Mouse (Mus musculus): Measurements from ENCODE around the gene Ptp4a2. TPM values are rescaled to one million over a fixed set of nuclear protein-coding genes. Genes with fewer than 3 reads are reported as not detected.
"Not testable (repeated sequence)": the region's sequence is repeated elsewhere in the genome, so short reads cannot be mapped to it uniquely, and the experiment has no call there.

The Ptp4a2 gene
- total RNA-seq, 2 experiments from 2014 or later = 556 to 584 TPM

DNA sequence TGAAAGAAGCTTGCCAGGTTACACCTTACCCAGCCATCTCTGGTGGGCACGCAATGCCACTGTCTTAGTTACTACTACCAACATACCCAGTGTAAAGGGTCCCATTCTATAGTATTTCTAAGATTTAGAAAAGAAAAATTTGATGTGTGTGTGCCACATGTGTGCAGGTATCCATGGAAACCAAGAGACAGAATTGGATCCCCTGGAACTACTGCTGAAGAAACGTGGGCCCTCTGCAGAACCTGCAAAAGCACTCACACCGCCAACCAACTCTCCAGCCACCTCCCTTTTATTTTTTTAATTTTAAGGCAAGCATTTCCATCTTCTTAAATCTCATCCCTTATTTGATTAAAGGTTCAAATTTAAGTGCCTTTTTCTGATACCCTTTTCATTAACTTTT, 40.8 kb downstream of the Ptp4a2 start:
- DNase-seq = no peak

GRCm38 (mm10) chr4:129853053-129853452, 42.0 kb downstream of the Ptp4a2 start:
- no peak for DNase-seq

DNA sequence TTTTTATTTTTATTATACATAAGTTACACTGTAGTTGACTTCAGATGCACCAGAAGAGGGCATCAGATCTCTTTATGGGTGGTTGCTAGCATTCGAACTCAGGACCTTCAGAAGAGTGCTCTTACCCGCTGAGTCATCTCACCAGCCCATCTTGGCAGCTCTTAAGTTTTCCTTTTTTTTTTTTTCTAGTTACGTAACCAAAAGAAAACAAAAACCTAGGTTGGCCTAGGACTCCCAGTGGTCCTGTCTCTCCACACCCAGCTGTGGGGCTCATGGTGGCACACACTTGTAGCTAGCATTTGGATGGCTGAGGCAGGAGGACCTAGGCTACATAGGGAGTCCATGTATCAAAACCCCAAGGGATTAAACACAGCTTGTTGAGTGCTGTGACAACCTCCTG, 43.0 kb downstream of the Ptp4a2 start:
- DNase-seq = no peak

DNA sequence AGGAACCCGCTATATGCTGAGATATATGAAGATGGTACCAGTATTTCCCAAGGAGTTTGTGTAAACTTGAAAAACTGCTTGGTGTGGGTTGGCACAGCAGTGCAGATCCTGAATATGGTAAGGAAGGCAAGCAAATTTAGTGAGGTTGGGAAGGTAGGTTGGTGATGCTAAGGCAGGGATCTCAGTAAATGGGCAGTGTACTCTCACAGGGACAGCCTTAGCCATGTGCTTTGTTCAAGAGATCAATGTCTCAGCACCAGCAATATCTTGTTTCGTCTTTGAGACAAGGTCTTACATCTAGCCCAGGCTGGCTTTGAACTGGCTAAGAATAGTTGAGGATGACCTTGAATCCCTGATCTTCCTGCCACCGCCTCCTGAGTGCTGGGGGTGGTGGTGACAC, 43.6 kb downstream of the Ptp4a2 start:
- no peak for DNase-seq

DNA sequence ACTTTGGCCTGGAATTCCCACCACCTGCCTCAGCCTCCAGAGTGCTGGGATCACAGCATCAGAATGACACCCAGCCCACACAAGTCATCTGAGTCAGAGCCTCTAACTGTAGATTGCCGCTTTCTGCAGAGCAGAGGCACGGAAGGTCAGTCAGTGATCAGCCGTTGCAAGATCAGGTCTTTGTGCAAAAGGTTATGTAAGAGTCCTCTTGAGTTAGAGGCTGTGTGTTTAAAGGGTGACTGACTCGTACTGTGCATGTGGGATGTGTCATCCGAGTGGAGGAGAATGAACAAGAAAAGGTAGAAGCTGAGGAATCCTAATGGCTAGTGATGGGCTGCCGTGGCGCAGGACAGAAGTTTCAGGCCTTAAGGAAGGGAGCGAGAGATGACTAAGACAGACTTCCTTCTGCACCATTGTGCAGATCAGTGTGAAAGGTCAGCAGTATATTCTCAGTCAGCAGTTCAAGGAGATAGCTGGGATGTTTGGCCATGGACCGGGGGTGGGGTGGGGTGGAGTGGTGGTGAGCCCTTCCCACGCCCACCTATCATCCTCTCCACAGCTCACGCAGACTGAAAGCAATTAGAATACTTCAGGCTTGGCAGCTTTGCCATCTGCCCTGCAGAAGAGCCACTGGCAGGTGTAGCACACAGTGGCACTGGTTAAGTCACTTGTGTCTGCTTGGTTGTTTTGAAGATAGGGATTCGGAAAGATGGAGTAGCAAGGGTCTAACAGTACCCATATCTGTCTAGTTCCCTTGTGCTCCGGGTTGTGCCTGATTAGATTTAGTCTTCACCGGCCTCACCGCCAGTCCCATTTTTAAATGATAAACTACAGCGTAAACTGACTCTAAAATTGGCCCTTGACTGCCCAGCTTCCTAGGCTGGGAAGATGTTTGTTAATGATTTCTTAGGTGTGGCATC, 44.3 kb downstream of the Ptp4a2 start:
- no peak for DNase-seq

DNA sequence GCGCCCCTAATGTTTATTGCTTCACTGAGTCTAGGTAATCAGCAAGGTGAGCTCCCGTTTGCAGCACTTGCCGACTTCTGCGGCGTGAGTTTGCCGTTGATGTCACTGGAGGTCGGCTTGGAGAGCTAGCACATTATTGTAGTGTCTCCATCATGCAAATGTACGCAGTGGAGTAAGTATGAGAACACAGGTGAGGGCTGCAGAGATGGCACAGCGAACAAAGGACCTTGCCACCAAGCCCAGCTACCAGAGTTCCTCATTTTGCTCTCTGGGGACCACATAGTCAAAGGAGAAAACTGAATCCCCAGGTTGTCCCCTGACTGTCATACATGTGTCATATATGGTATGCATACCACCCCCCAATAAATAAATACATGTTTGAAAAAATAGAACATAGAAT, 49.4 kb downstream of the Ptp4a2 start:
- DNase-seq = no peak

- no peak for DNase-seq
Observed at GRCm38 (mm10) chr4:129861400-129861799, 50.4 kb downstream of the Ptp4a2 start.

- no peak for DNase-seq
Observed at GRCm38 (mm10) chr4:129862357-129862756, 51.3 kb downstream of the Ptp4a2 start.

- not testable (repeated sequence) for DNase-seq
Observed at GRCm38 (mm10) chr4:129866171-129866570, 55.2 kb downstream of the Ptp4a2 start.

DNA sequence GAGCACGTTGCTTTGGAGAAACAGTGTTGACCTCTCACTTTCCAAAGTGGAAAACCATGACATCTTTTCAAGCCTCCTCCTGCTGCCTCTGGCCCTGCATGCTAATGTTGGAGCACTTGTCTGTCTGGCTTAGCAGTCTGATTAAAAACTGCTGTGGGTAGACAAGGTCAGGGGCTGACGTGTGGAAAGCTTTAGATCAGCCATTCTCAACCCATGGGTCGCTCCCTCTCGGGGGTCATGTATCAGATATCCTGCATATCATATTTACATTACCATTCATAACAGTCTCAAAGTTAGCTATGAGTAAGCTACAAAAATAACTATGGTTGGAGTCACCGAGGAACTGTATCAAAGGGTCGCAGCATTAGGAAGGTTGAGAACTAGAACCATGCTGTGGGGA, 57.2 kb downstream of the Ptp4a2 start:
- DNase-seq = no peak

DNA sequence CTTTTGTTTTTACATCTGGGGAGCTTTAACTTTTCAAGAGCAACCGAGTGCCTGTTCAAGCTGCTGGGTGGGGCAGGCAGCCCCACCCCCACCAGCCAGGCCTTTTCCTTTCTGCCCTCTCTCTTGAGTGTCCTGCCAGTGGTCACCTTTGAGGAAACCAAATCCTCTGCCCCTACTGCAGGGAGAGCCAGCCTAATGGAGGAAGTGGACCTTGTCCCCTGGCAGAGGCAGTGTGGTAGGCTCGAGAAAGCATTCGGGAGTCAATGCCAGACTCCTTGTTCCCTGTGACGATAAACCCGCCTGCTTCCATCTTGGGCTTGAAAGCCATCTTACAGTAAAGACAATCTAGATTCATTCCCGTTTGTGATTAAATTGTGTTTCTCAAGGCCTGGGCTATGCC, 59.5 kb downstream of the Ptp4a2 start:
- DNase-seq = no peak

DNA sequence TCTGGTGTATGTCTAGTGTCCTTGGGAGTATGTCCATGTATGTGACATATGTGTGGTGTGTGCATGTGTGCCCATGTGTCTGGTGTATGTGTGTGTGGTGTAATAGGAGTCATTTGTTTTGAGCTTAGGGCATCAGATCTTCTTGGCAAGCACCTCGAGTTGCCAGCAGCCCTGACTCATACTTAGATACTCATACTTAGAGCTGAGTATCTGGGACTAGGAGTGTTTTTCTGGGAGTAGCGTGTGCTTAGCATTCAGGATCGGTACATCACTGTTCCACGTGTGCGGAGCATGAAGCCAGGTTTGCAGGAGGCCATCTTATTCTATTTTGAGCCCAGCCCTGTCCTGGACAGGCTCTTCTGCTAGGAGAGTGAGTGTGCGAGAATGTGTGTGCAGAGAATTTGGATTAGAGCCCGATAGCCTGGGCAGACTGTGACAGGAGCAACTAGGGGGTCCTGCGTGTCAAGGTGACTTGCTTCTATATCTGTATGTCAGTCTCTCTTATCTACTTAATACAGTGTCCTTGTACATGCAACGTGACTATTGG, 61.4 kb downstream of the Ptp4a2 start:
- DNase-seq = no peak

GRCm38 (mm10) chr4:129874805-129875204, 63.8 kb downstream of the Ptp4a2 start:
- DNase-seq = no peak

GRCm38 (mm10) chr4:129875406-129875805, 64.4 kb downstream of the Ptp4a2 start:
- no peak for DNase-seq

DNA sequence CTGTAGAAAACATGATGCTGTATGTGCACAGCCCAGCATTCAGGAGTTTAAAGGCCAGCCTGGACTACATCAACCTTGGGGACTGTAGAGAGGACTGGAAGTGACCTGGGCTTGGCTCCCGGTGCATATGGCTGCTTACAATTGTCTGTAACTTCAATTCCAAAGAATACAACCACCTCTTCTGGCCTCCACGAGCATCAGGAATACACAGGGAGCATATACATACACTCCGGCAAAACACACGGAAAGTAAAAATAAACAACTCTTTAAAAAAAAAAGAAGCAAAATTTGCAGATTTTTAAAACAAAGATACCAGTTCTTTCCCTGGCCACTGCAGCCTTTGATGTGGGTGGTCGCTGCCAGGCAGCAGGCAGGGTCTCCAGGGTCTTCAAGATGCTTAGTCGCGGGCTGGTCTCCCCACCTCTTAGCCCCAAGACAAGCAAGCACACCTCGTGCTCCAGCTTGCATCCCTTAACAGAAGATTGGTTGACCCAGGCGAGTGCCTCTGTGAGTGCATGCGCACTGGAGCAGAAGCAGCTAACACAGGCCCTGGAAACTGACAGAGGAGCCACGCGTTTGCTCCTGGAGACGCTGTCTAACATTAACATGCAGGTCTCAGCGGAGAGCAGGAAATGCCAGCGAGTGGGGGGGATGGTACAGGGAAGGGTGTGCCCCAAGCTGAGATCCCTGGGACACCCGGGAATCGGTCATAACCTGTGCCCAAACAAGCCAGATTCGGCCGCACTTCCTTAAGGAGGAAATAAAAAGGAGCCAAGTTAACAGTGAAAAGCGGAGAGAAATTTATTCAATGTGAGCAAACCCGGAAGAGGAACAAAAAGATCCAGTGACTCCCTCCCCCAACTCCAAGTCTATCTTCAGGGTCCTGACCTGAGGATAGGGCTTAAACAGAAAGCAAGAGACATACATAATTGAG, 66.1 kb downstream of the Ptp4a2 start:
- peak; percentile 72 for DNase-seq

DNA sequence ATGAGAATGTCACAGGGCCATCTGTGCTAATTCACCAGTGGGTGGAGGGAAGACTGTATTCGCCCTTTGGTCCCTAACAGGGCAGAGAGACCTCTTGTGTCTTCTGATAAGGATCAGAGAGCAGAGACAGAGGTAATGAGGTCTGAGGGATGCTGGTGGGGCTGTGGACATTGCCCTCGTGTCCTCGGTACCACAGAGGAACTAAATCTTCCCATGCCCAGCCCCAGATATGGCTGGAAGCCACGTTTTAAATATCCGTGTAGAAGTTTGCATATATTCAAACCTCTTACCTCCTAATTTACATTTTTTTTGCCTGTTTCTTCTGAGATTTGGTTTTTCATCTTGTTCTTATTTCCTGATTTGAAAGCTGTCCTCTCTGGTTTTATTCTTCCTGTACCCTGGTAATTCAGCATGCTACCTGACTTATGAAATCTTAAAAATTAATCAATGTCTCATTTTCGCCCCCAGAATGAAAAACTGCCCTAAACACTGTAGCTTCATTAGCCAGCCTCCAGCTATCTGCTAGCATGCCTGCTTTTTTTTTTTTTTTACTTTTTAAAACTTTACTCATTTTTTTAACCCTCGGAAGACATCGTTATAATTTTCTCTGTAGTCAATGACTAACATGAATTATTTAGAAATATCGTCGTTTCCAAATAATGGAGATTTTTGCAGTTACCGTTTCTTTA, 67.1 kb downstream of the Ptp4a2 start:
- no peak for DNase-seq

- no peak for DNase-seq
Observed at GRCm38 (mm10) chr4:129878656-129879145, 67.7 kb downstream of the Ptp4a2 start.

DNA sequence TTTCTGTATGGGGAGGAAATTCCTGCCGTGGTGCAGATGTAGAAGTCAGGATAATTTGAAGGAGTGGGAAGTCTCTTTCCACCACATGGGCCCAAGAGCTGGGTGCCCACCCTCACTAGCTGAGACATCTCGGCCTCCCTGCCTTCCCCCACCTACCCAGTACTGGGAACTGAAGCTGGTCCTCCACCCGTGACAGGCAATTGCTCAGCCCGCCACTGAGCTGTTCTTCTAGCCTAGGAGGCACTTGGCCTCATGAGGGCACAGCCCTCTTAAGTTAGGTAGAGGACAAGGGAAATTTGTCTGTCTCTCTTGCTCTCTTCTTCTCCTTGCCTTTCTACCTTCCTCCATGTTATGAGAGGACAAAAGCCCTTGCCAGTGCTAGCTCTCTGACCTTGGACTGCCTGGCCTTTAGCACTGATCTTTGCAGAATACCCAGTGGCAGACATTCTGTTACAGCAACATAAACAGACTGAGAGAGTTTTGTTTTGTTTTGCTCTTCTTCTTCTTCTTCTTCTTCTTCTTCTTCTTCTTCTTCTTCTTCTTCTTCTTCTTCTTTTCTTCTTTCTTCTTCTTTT, 68.3 kb downstream of the Ptp4a2 start:
- DNase-seq = no peak

DNA sequence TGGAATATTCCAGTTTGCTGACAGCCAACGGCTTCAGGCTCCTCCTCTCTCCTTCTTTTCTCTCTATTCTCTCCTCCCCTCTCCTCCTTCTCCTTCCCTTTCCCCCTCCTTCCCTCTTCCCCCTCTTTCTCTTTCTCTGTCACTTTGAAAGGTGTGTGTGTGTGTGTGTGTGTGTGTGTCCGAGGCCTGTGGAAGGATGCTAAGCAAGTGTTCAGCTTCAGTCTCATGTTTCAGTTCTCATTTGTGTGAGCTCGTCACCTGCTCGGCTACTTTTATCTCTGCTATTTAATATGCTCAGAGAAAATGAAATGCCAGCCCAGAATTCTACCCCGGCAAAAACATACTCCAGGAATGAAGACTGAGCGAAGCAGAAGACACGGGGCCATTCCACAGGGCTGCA, 69.6 kb downstream of the Ptp4a2 start:
- DNase-seq = no peak

DNA sequence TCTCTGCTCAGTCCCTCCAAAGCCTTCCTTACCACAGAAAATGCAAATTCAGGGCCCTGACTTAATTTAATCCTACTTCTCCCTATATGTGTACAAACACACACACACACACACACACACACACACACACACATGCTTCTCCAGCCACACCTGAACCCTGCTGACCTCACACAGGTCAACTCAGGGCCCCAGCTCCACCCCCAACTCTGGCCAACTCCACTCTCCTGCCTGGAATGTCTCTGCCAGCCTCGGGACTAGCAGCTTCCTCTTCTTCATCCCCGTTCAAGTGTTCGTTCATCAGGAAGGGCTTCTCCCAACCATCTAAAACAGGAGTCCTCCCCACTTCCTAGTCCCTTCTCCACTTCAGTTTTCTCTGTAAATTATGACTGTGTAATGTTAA, 70.6 kb downstream of the Ptp4a2 start:
- DNase-seq = no peak

- DNase-seq = peak; percentile 60
Observed at GRCm38 (mm10) chr4:129882555-129883293, 71.7 kb downstream of the Ptp4a2 start.
